Mouse (Mus musculus) heart, embryonic 13.5 days (tissue): ENCODE results near the gene Mfsd6l. TPM values are rescaled to one million over a fixed set of nuclear protein-coding genes. Genes with fewer than 3 reads are reported as not detected.

Experiments
- ATAC-seq: fragments of 200-750 bp; cut with Nextera tagmentation; 2 replicates; pipeline ENCODE4 v1.8.0; 2017; ENCODE audit warnings: moderate TSS enrichment; ENCODE audit not compliant: insufficient number of reproducible peaks, low FRiP score, low TSS enrichment; ENCODE audit errors: extremely low read depth
- H3K27ac ChIP-seq: fragments of 300-500 bp; sonication (generic); replicated peaks from 2 replicates; pipeline ENCODE4 v1.5.1; 2015; ENCODE audit warnings: moderate library complexity, mild to moderate bottlenecking, inconsistent platforms
- H3K27me3 ChIP-seq: fragments of 300-500 bp; sonication (generic); replicated peaks from 2 replicates; pipeline ENCODE4 v1.6.1; 2015; ENCODE audit warnings: mild to moderate bottlenecking, inconsistent platforms
- H3K36me3 ChIP-seq: fragments of 300-500 bp; sonication (generic); 2 replicates; pipeline ENCODE4 v1.6.1; 2015; ENCODE audit warnings: mild to moderate bottlenecking, inconsistent platforms
- H3K4me1 ChIP-seq: fragments of 300-500 bp; sonication (generic); 2 replicates; pipeline ENCODE4 v1.6.1; 2015; ENCODE audit warnings: inconsistent platforms
- H3K4me2 ChIP-seq: fragments of 300-500 bp; sonication (generic); 2 replicates; pipeline ENCODE4 v1.6.1; 2015; ENCODE audit warnings: inconsistent platforms, mild to moderate bottlenecking, moderate library complexity
- H3K4me3 ChIP-seq: fragments of 300-500 bp; sonication (generic); 2 replicates; pipeline ENCODE4 v1.5.1; 2015; ENCODE audit warnings: moderate library complexity, mild to moderate bottlenecking, inconsistent platforms
- H3K9ac ChIP-seq: fragments of 300-500 bp; sonication (generic); 2 replicates; pipeline ENCODE4 v1.6.1; 2015; ENCODE audit warnings: inconsistent platforms, mild to moderate bottlenecking, moderate library complexity
- H3K9me3 ChIP-seq: fragments of 300-500 bp; sonication (generic); 2 replicates; pipeline ENCODE4 v1.6.1; 2016; ENCODE audit warnings: inconsistent platforms
- WGBS: fragments of 180-500 bp; shearing (Covaris S2); methylation state at CpG from one replicate; pipeline ENCODE4 v1.1.7; 2015; ENCODE audit warnings: mixed read lengths; 5-methylcytosine and 5-hydroxymethylcytosine counted together
- polyA plus RNA-seq: library from polyadenylated mRNA; unstranded; fragments of >200 nt; fragmentation: Nextera tagmentation; extraction: Ambion mirVana; gene quantifications from 2 replicates; pipeline ENCODE4 v1.2.1, GENCODE M21; 2015

Gene Mfsd6l
- not detected in 2 replicates for polyA plus RNA-seq

DNA sequence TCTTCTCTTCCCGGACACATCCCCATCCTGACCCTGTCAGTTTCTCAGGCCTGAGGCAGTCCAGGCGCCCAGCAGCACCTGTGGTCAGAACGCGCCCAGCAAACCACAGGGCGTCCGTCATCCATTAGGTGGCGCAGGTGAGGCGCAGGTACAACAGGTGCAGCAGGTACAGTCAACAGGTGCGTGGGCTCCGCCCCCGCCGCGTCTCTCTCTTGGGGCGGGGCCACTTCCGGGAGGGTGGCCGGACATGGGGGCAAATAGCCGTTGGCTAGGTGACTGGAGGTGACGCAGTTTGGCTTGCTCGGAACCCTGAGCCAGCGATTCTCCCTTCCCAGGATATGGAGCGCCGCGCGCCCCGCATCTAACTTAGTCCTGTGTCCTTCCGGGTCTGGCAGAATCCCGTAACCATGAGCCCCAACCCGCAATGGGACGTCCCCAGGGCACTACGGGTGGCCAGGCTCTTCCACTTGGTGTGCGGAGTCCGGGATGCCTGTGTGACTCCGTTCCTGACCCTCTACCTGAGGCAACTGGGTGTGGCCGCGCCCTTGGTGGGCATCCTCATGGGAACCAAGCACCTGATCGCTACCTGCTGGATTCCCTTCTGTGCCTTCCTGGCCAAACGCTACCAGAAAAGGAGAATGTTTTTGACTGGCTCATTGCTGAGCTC is at the start of gene Mfsd6l:
Gene Mfsd6l, plus strand, starts transcription at position 269 of the 667 bp plus-strand sequence.
- WGBS, result 12% methylated on average over 37 of the region's 37 CpGs
- Histone ChIP-seq H3K4me1 (peaks cover 5% of the 10 kb centered on the region; the same call in 1 of the 2 replicates), H3K27me3 (peaks cover 43% of the 10 kb centered on the region), H3K27ac (no peak within 1 kb of the TSS), H3K36me3 (no peaks in the 10 kb centered on the region), H3K9me3 (no peaks in the 10 kb centered on the region), H3K4me2 (peak within 1 kb of the TSS; percentile 63), H3K9ac (peak within 1 kb of the TSS; percentile 33; the same call in 1 of the 2 replicates), H3K4me3 (peak within 1 kb of the TSS; percentile 39)
- ATAC-seq, result no peak

DNA sequence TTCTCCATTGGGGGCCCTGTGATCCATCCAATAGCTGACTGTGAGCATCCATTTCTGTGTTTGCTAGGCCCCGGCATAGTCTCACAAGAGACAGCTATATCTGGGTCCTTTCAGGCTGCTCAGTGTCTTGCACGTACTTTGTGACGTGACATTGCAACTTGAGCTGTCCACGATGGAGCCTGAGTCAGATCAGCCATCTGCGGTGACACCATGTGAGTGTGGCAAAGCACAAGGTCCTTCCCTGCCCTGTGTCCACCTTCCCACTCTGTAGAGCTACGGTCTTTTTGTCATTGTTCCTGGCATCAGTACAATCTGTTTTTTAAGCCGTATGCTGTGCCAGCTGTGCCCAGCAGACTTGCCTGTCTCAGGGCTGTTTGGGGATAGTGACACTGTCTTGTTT is 48.7 kb upstream of the Mfsd6l start:
- H3K9ac ChIP-seq, result no peak overlapping the region
- no peaks in the 10 kb centered on the region for H3K36me3 ChIP-seq
- H3K27me3 ChIP-seq, result 0 out of 2 replicates have a peak, but pooled peaks cover 17% of the 10 kb centered on the region
- no peaks in the 10 kb centered on the region for H3K4me1 ChIP-seq
- H3K27ac ChIP-seq, result no peak overlapping the region
- ATAC-seq, result no peak
- 73% methylated on average over 7 of the region's 7 CpGs for WGBS
- H3K4me3 ChIP-seq, result no peak overlapping the region
- no peaks in the 10 kb centered on the region for H3K9me3 ChIP-seq
- H3K4me2 ChIP-seq, result no peak overlapping the region

GRCm38 (mm10) chr11:68508619-68509018 is 47.4 kb upstream of the Mfsd6l start:
- no peaks in the 10 kb centered on the region for H3K4me1 ChIP-seq
- no peak overlapping the region for H3K4me2 ChIP-seq
- no peak overlapping the region for H3K9ac ChIP-seq
- H3K27me3 ChIP-seq, result 0 out of 2 replicates have a peak, but pooled peaks cover 6% of the 10 kb centered on the region
- H3K36me3 ChIP-seq, result no peaks in the 10 kb centered on the region
- no peaks in the 10 kb centered on the region for H3K9me3 ChIP-seq
- no peak overlapping the region for H3K27ac ChIP-seq
- no peak for ATAC-seq
- 60% methylated on average over 5 of the region's 5 CpGs for WGBS
- no peak overlapping the region for H3K4me3 ChIP-seq

- Histone ChIP-seq H3K9me3 (no peaks in the 10 kb centered on the region), H3K4me3 (no peak overlapping the region), H3K4me1 (no peaks in the 10 kb centered on the region), H3K36me3 (no peaks in the 10 kb centered on the region), H3K4me2 (no peak overlapping the region), H3K27me3 (0 out of 2 replicates have a peak, but pooled peaks cover 3% of the 10 kb centered on the region), H3K9ac (no peak overlapping the region), H3K27ac (no peak overlapping the region)
- ATAC-seq, result no peak
- 45% methylated on average over 2 of the region's 2 CpGs for WGBS
These were observed 46.8 kb upstream of the Mfsd6l start for GRCm38 (mm10) chr11:68509194-68509593.

GRCm38 (mm10) chr11:68513969-68514368 is 42.0 kb upstream of the Mfsd6l start:
- H3K4me2 ChIP-seq, result no peak overlapping the region
- WGBS, result 48% methylated on average over 3 of the region's 3 CpGs
- no peak for ATAC-seq

GRCm38 (mm10) chr11:68519362-68519761 is 36.6 kb upstream of the Mfsd6l start:
- no peak overlapping the region for H3K4me2 ChIP-seq
- H3K4me1 ChIP-seq, result no peaks in the 10 kb centered on the region
- H3K4me3 ChIP-seq, result no peak overlapping the region
- H3K36me3 ChIP-seq, result no peaks in the 10 kb centered on the region
- no peaks in the 10 kb centered on the region for H3K27me3 ChIP-seq
- no peak for ATAC-seq
- 86% methylated on average over 4 of the region's 4 CpGs for WGBS
- no peak overlapping the region for H3K27ac ChIP-seq
- peaks cover 5% of the 10 kb centered on the region; the same call in 1 of the 2 replicates for H3K9me3 ChIP-seq
- no peak overlapping the region for H3K9ac ChIP-seq

More at GRCm38 (mm10) chr11:68513969-68514368, 42.0 kb upstream of the Mfsd6l start:
- H3K9me3 ChIP-seq, result peaks cover 4% of the 10 kb centered on the region; the same call in 1 of the 2 replicates
- H3K27me3 ChIP-seq, result no peaks in the 10 kb centered on the region
- no peak overlapping the region for H3K4me3 ChIP-seq
- no peak overlapping the region for H3K27ac ChIP-seq
- no peaks in the 10 kb centered on the region for H3K4me1 ChIP-seq
- H3K36me3 ChIP-seq, result no peaks in the 10 kb centered on the region
- no peak overlapping the region for H3K9ac ChIP-seq

DNA sequence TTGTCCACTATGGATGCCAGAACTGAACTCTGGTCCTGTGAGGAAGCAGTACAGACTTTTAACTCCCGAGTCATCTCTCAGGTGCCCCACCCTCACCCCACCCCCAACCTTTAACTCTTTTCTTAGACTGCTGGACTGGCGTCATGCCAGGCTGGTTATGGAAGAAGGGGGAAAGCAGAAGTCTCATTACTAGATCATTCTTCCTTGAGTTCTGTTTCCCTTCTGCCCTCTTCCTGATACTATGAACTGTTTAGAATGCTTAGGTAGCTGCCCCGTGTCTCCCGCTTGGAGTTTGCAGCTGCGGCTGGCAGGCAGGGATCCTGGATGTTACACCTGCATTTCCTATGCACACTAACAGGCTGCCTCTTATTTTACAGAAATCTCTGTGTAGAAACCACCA is 36.2 kb upstream of the Mfsd6l start:
- 82% methylated on average over 5 of the region's 5 CpGs for WGBS

DNA sequence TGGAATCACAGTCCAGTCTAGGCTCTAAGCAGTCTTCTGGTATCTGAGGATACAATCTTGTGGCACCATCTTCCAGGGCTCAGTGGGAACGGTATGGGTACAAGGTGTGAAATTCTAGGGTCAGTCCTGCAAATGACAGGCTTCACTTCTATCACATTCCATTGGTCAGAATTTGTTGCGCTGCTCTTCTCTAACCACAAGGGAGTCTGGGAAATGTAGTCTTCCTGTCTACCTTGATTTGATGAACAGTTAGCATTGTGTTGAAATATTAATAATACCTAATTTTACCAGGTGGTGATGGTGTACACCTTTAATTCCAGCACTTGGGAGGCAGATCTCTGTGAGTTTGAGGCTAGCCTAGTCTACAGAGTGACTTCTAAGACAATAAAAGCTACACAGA is 35.5 kb upstream of the Mfsd6l start:
- H3K27ac ChIP-seq, result no peak overlapping the region
- no peak for ATAC-seq
- no peaks in the 10 kb centered on the region for H3K4me1 ChIP-seq
- no peaks in the 10 kb centered on the region for H3K27me3 ChIP-seq
- H3K4me3 ChIP-seq, result no peak overlapping the region
- H3K36me3 ChIP-seq, result no peaks in the 10 kb centered on the region
- H3K4me2 ChIP-seq, result no peak overlapping the region
- 67% methylated on average over 2 of the region's 2 CpGs for WGBS
- H3K9me3 ChIP-seq, result peaks cover 5% of the 10 kb centered on the region; the same call in 1 of the 2 replicates
- H3K9ac ChIP-seq, result no peak overlapping the region

More for the DNA sequence above, 36.2 kb upstream of the Mfsd6l start:
- no peaks in the 10 kb centered on the region for H3K36me3 ChIP-seq
- H3K4me2 ChIP-seq, result no peak overlapping the region
- H3K27ac ChIP-seq, result no peak overlapping the region
- H3K9me3 ChIP-seq, result peaks cover 5% of the 10 kb centered on the region; the same call in 1 of the 2 replicates
- ATAC-seq, result no peak
- no peaks in the 10 kb centered on the region for H3K27me3 ChIP-seq
- no peak overlapping the region for H3K9ac ChIP-seq
- H3K4me1 ChIP-seq, result no peaks in the 10 kb centered on the region
- no peak overlapping the region for H3K4me3 ChIP-seq

GRCm38 (mm10) chr11:68521352-68521751 is 34.6 kb upstream of the Mfsd6l start:
- H3K27me3 ChIP-seq, result no peaks in the 10 kb centered on the region
- no peaks in the 10 kb centered on the region for H3K36me3 ChIP-seq
- no peak overlapping the region for H3K9ac ChIP-seq
- no peak overlapping the region for H3K4me2 ChIP-seq
- peaks cover 5% of the 10 kb centered on the region; the same call in 1 of the 2 replicates for H3K9me3 ChIP-seq
- WGBS, result 74% methylated on average over 5 of the region's 5 CpGs
- H3K4me1 ChIP-seq, result no peaks in the 10 kb centered on the region
- H3K4me3 ChIP-seq, result no peak overlapping the region
- ATAC-seq, result no peak
- no peak overlapping the region for H3K27ac ChIP-seq

- Histone ChIP-seq H3K4me3 (no peak overlapping the region), H3K9me3 (no peaks in the 10 kb centered on the region), H3K27ac (no peak overlapping the region), H3K9ac (no peak overlapping the region), H3K4me1 (no peaks in the 10 kb centered on the region; the same call in 1 of the 2 replicates), H3K4me2 (no peak overlapping the region), H3K27me3 (peaks cover 29% of the 10 kb centered on the region), H3K36me3 (no peaks in the 10 kb centered on the region)
- ATAC-seq, result no peak
- WGBS, result 64% methylated on average over 4 of the region's 4 CpGs
These were observed 29.5 kb upstream of the Mfsd6l start for GRCm38 (mm10) chr11:68526441-68526840.

GRCm38 (mm10) chr11:68531066-68531806 is 24.8 kb upstream of the Mfsd6l start:
- H3K4me2 ChIP-seq, result no peak overlapping the region
- no peaks in the 10 kb centered on the region for H3K9me3 ChIP-seq
- H3K27ac ChIP-seq, result no peak overlapping the region
- H3K27me3 ChIP-seq, result peaks cover 29% of the 10 kb centered on the region
- WGBS, result 24% methylated on average over 16 of the region's 16 CpGs
- ATAC-seq, result no peak
- peaks cover 8% of the 10 kb centered on the region for H3K4me1 ChIP-seq
- no peaks in the 10 kb centered on the region for H3K36me3 ChIP-seq
- no peak overlapping the region for H3K4me3 ChIP-seq
- no peak overlapping the region for H3K9ac ChIP-seq
